Mouse (Mus musculus) liver, embryonic 16.5 days (tissue): ENCODE measurements at regions not wholly inside any gene's neighbourhood (a gene's known extent, or its start where the extent isn't known, plus 50 kb on each side); places are given as distances from the start of the nearest gene placed in this dataset.

ENCODE experiments used
- ATAC-seq: fragments of 200-750 bp; cut with Nextera tagmentation; 2 replicates; pipeline ENCODE4 v1.8.0; 2017; ENCODE audit warnings: low read depth, mild to moderate bottlenecking, moderate number of reproducible peaks, moderate library complexity
- H3K27ac ChIP-seq: fragments of 300-500 bp; sonication (generic); 2 replicates; pipeline ENCODE4 v1.5.1; 2014; ENCODE audit warnings: mild to moderate bottlenecking, low read length
- H3K27me3 ChIP-seq: fragments of 300-500 bp; sonication (generic); 2 replicates; pipeline ENCODE4 v1.6.1; 2014; ENCODE audit warnings: low read depth, low read length, mixed read lengths; ENCODE audit not compliant: control insufficient read depth, insufficient read depth
- H3K36me3 ChIP-seq: fragments of 300-500 bp; sonication (generic); 2 replicates; pipeline ENCODE4 v1.6.1; 2014; ENCODE audit warnings: mild to moderate bottlenecking; ENCODE audit not compliant: control insufficient read depth, insufficient read depth
- H3K4me1 ChIP-seq: fragments of 300-500 bp; sonication (generic); 2 replicates; pipeline ENCODE4 v1.6.1; 2014; ENCODE audit warnings: low read depth, low read length, mixed read lengths; ENCODE audit not compliant: control insufficient read depth
- H3K4me2 ChIP-seq: fragments of 300-500 bp; sonication (generic); 2 replicates; pipeline ENCODE4 v1.6.1; 2014; ENCODE audit warnings: low read depth, low read length, mixed read lengths
- H3K4me3 ChIP-seq: fragments of 300-500 bp; sonication (generic); 2 replicates; pipeline ENCODE4 v1.5.1; 2014; ENCODE audit warnings: low read depth, mild to moderate bottlenecking, low read length
- H3K9ac ChIP-seq: fragments of 300-500 bp; sonication (generic); 2 replicates; pipeline ENCODE4 v1.6.1; 2014; ENCODE audit warnings: low read depth, low read length
- H3K9me3 ChIP-seq: fragments of 300-500 bp; sonication (generic); replicated peaks from 2 replicates; pipeline ENCODE4 v1.6.1; 2016; ENCODE audit warnings: low read length; ENCODE audit not compliant: control insufficient read depth
- WGBS: fragments of 180-500 bp; shearing (Covaris S2); extraction: QIAGEN DNeasy Blood & Tissue Kit; methylation state at CpG from one replicate; pipeline ENCODE4 v1.1.7; 2014; ENCODE audit not compliant: insufficient replicate concordance; 5-methylcytosine and 5-hydroxymethylcytosine counted together

- no peak overlapping the region for H3K27ac ChIP-seq
- H3K27me3 ChIP-seq, result no peaks in the 10 kb centered on the region
- H3K9ac ChIP-seq, result no peak overlapping the region
- ATAC-seq, result no peak
- H3K4me3 ChIP-seq, result no peak overlapping the region
- H3K4me1 ChIP-seq, result no peaks in the 10 kb centered on the region
- H3K4me2 ChIP-seq, result no peak overlapping the region
- H3K36me3 ChIP-seq, result no peaks in the 10 kb centered on the region
- WGBS, result 35% methylated on average over 3 of the region's 3 CpGs
- no peaks in the 10 kb centered on the region for H3K9me3 ChIP-seq
Observed at GRCm38 (mm10) chr12:15565941-15566784, 250.6 kb downstream of the Trib2 start.

GRCm38 (mm10) chr12:15562826-15563225 lies 253.9 kb downstream of the Trib2 start:
- WGBS, result 52% methylated on average over 4 of the region's 4 CpGs
- no peak overlapping the region for H3K4me2 ChIP-seq
- no peaks in the 10 kb centered on the region for H3K27me3 ChIP-seq
- ATAC-seq, result no peak
- no peak overlapping the region for H3K4me3 ChIP-seq
- H3K27ac ChIP-seq, result no peak overlapping the region
- no peaks in the 10 kb centered on the region for H3K9me3 ChIP-seq
- H3K4me1 ChIP-seq, result no peaks in the 10 kb centered on the region
- H3K9ac ChIP-seq, result no peak overlapping the region
- H3K36me3 ChIP-seq, result no peaks in the 10 kb centered on the region

GRCm38 (mm10) chr12:15555471-15555870 lies 261.3 kb downstream of the Trib2 start:
- no peak overlapping the region for H3K9ac ChIP-seq
- H3K27ac ChIP-seq, result no peak overlapping the region
- H3K4me1 ChIP-seq, result no peaks in the 10 kb centered on the region
- H3K9me3 ChIP-seq, result no peaks in the 10 kb centered on the region
- no peak overlapping the region for H3K4me3 ChIP-seq
- H3K36me3 ChIP-seq, result no peaks in the 10 kb centered on the region
- no peak for ATAC-seq
- no peaks in the 10 kb centered on the region for H3K27me3 ChIP-seq
- 69% methylated on average over 6 of the region's 6 CpGs for WGBS
- H3K4me2 ChIP-seq, result no peak overlapping the region

- Histone ChIP-seq H3K4me2 (no peak overlapping the region), H3K4me1 (no peaks in the 10 kb centered on the region), H3K9ac (no peak overlapping the region), H3K27me3 (no peaks in the 10 kb centered on the region), H3K36me3 (no peaks in the 10 kb centered on the region), H3K27ac (no peak overlapping the region), H3K4me3 (no peak overlapping the region), H3K9me3 (no peaks in the 10 kb centered on the region)
- no peak for ATAC-seq
- WGBS, result 56% methylated on average over 4 of the region's 4 CpGs
Observed at GRCm38 (mm10) chr12:15553681-15554007, 263.1 kb downstream of the Trib2 start.

GRCm38 (mm10) chr12:15552979-15553680 lies 263.6 kb downstream of the Trib2 start:
- no peak overlapping the region for H3K27ac ChIP-seq
- no peak overlapping the region for H3K9ac ChIP-seq
- WGBS, result 33% methylated on average over 6 of the region's 6 CpGs
- H3K4me1 ChIP-seq, result no peaks in the 10 kb centered on the region
- H3K27me3 ChIP-seq, result no peaks in the 10 kb centered on the region
- H3K4me2 ChIP-seq, result no peak overlapping the region
- H3K9me3 ChIP-seq, result no peaks in the 10 kb centered on the region
- no peaks in the 10 kb centered on the region for H3K36me3 ChIP-seq
- no peak overlapping the region for H3K4me3 ChIP-seq
- no peak for ATAC-seq

GRCm38 (mm10) chr12:15552210-15552609 lies 264.5 kb downstream of the Trib2 start:
- no peak overlapping the region for H3K4me2 ChIP-seq
- no peaks in the 10 kb centered on the region for H3K36me3 ChIP-seq
- H3K27me3 ChIP-seq, result no peaks in the 10 kb centered on the region
- no peaks in the 10 kb centered on the region for H3K4me1 ChIP-seq
- H3K4me3 ChIP-seq, result no peak overlapping the region
- H3K27ac ChIP-seq, result no peak overlapping the region
- 42% methylated on average over 2 of the region's 2 CpGs for WGBS
- H3K9me3 ChIP-seq, result no peaks in the 10 kb centered on the region
- H3K9ac ChIP-seq, result no peak overlapping the region
- no peak for ATAC-seq

- no peaks in the 10 kb centered on the region for H3K27me3 ChIP-seq
- no peaks in the 10 kb centered on the region for H3K36me3 ChIP-seq
- H3K27ac ChIP-seq, result no peak overlapping the region
- no peak overlapping the region for H3K9ac ChIP-seq
- H3K4me2 ChIP-seq, result no peak overlapping the region
- H3K4me3 ChIP-seq, result no peak overlapping the region
- H3K9me3 ChIP-seq, result no peaks in the 10 kb centered on the region
- ATAC-seq, result no peak
- H3K4me1 ChIP-seq, result no peaks in the 10 kb centered on the region
- WGBS, result 47% methylated on average over 4 of the region's 4 CpGs
Observed at GRCm38 (mm10) chr12:15551281-15551900, 265.3 kb downstream of the Trib2 start.

GRCm38 (mm10) chr12:15544351-15544750 lies 272.4 kb downstream of the Trib2 start:
- Histone ChIP-seq H3K9me3 (no peaks in the 10 kb centered on the region), H3K36me3 (no peaks in the 10 kb centered on the region), H3K27ac (no peak overlapping the region), H3K4me1 (no peaks in the 10 kb centered on the region), H3K4me3 (no peak overlapping the region), H3K27me3 (no peaks in the 10 kb centered on the region), H3K4me2 (no peak overlapping the region), H3K9ac (no peak overlapping the region)
- WGBS, result 56% methylated on average over 1 of the region's 1 CpGs
- ATAC-seq, result no peak

- WGBS, result 50% methylated on average over 2 of the region's 2 CpGs
- Histone ChIP-seq H3K27me3 (no peaks in the 10 kb centered on the region), H3K4me2 (no peak overlapping the region), H3K9me3 (no peaks in the 10 kb centered on the region), H3K27ac (no peak overlapping the region), H3K4me1 (no peaks in the 10 kb centered on the region), H3K9ac (no peak overlapping the region), H3K36me3 (no peaks in the 10 kb centered on the region), H3K4me3 (no peak overlapping the region)
- no peak for ATAC-seq
Observed at GRCm38 (mm10) chr12:15542486-15542885, 274.2 kb downstream of the Trib2 start.
